20 mouse cellular contexts compared by ENCODE assay signal in genomic region chr1:106764846-106765245, GRCm38 (mm10).
"Had no signal": no experiment of that assay in that cellular context is flagged by ENCODE, and none has a peak within 500 bp of the region (broad histone marks: within the 10 kb centered on the region; RNA-seq: fewer than 3 reads in every experiment).

No protein-coding gene starts in this region.

- H3K27ac ChIP-seq: liver, embryonic 14.5 days; midbrain, embryonic 10.5 days; midbrain, embryonic 12.5 days; neural tube, embryonic 12.5 days; stomach, embryonic 15.5 days; stomach, postnatal 0 days had no signal

- H3K27me3 ChIP-seq: midbrain, embryonic 12.5 days; neural tube, embryonic 12.5 days; stomach, embryonic 15.5 days had no signal

- DNase-seq: lung, adult 18-20 months; lung, postnatal 10 days; lung, postnatal 4 days; midbrain, embryonic 14.5 days; retina, postnatal 1 day; right cerebral cortex, adult 18-20 months; right cerebral cortex, postnatal 25 days; right cerebral cortex, postnatal 4 days; spleen, adult 18-20 months; thymus, adult 2 months; thymus, postnatal 25 days; thymus, postnatal 4 days had no signal

- H3K4me2 ChIP-seq: lung, embryonic 14.5 days; midbrain, embryonic 12.5 days; neural tube, embryonic 12.5 days; stomach, embryonic 15.5 days had no signal

- H3K9ac ChIP-seq: liver, embryonic 14.5 days; lung, embryonic 14.5 days; midbrain, embryonic 12.5 days; neural tube, embryonic 12.5 days; stomach, embryonic 15.5 days had no signal

- H3K4me3 ChIP-seq: midbrain, embryonic 10.5 days; midbrain, embryonic 12.5 days; neural tube, embryonic 12.5 days; stomach, embryonic 15.5 days had no signal

- H3K4me1 ChIP-seq: midbrain, embryonic 10.5 days; midbrain, embryonic 12.5 days; neural tube, embryonic 12.5 days; stomach, embryonic 15.5 days had no signal

- ATAC-seq: midbrain, embryonic 16.5 days had no signal

- H3K9me3 ChIP-seq: midbrain, embryonic 10.5 days; midbrain, embryonic 12.5 days; neural tube, embryonic 12.5 days; stomach, embryonic 15.5 days had no signal
